Mouse (Mus musculus) spleen, adult 18-20 months (tissue): Measurements from ENCODE around the gene Apex2.
"Not testable (repeated sequence)": the region's sequence is repeated elsewhere in the genome, so short reads cannot be mapped to it uniquely, and the experiment has no call there.

ENCODE experiments used
- DNase-seq, 2 experiments: peaks; one replicate each; pipeline ENCODE4 v3.0.0; 2022; ENCODE audit warnings: mixed read lengths in 2 of 2

Apex2 gene

GRCm38 (mm10) chrX:150589696-150590095, at the start of gene Apex2:
Apex2 (minus strand) TSS chrX:150589868.
- DNase-seq, result no peak

DNA sequence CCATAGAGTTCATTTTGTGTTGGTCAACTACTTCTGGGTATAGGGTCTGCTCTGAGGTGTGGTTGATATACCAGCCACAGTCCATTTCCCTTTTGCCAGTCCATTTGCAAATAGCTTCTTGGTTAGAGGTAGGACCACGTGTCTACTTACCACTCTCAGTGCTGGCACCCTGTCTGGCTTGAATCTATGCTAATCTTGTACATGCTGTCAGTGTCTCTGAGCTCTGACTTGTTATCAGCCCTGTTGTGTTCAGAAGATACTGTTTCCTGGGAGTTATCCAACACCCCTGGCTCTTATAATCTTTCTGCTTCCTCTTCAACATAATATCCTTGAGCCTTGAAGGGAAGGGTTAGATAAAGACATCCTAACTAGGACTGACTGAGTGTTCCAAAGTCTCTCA, 46.8 kb upstream of the Apex2 start:
- no peak for DNase-seq

GRCm38 (mm10) chrX:150598882-150599281, 9.2 kb upstream of the Apex2 start:
- DNase-seq, result no peak

DNA sequence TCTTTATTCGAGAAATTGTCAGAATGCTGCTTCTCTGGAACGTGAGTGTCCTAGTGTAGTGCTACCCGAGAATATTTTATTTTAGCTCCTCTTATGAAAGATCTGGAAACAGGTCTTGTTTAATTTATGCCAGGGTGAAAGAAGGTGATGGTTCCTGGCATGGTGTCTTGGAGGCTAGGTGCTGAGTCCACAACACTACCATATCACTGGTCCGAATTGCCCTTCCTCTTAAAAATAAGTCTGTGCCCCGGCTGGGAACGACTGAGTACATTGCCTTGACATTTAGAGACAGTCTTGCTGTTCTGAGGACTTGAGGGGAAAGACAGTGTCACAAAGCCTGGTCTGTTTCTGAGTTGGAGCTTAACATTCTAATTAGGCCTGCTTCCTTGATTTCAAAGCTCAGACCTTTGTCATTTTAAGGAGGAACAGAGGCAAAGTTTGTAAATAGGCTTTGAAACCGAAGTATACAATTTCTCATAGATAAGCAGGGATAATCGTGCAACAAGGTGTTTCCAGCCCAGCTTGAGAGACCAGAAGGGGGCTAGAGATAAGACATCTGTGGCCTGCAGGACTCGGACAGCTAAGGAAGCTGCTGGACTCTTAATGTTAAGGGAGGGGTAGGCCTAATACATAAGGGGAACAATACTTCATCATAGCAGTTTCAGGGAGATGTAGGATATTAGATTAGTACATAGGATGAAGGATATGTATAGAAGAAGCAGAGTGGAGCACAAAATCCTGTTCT, 5.5 kb upstream of the Apex2 start:
- DNase-seq, result no peak

DNA sequence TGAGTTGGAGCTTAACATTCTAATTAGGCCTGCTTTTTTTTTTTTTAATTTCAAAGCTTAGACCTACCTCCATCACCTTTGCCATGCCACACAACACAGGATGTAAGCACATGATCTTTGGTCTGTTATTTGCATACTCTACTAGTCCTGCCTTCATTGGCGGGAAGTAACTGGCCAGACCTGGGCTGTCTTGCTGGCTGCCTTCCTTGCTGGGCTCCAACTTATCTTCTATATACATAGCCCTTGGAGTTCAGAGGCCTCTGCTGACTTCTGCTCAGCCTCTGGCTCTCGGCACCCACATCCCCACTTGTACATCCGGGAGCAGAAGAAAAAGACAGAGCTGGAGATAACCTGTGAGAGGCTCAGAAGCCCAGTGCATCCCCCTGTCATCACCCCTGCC, 4.5 kb upstream of the Apex2 start:
- DNase-seq, result no peak

DNA sequence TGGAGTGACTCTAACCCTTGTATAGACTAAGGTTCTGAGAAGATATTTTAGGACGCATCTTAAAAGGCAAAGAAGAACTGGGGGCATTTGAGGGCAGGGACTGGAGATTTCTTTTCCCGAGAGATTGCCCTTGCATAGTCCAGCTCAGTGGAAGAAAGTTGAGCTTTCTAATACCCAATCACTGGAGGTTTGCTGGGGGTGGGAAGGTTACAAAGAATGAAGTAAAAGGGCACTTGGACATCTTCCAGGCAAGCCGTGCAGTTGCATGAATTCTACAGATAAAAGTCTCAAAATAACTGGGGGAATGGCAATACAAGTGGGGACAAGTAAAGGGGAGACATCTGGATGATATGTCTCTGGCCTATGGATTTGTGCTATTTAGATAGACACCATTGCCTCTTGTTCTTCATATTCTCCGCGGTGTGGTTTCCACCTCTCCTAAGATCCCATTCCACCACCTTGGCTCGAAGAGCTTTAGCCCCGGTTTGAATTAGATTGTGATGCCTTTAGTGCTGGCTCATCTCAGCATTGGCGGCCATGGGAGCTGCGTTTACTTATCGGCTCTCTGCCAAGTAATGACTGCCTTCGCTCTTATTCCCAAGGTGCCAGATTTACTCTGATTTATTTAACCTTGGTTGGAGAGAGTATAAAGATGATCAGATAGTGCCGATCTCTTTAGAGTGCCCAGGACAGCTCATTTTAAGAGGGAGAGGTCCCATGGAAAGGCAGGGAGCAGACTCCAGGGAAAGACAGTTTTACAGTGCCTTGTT, 3.8 kb upstream of the Apex2 start:
- no peak for DNase-seq

GRCm38 (mm10) chrX:150588023-150588764, 1.5 kb downstream of the Apex2 start, which contains the start of gene Pfkfb1:
Pfkfb1 (plus strand) TSS chrX:150588229.
- peak; percentile 63 to 65 for DNase-seq

DNA sequence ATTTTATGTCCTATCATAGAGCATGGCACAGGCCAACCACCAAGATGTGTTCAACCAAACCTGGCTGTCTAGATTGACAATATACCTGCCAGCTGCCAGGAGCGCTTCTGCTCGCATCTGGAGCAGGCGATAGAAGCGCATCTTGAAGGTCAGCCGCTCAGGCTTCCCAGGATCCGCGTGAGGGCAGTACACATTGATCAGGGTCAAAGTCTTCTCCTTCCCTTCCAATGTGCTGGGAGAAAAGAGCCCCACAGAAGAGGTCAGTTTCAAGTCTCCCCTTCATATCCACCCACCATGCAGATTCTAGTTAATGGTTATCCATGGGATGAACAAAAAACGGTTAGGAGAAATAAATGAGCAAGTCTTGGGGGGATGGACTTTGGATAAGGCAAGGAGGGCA, 4.6 kb downstream of the Apex2 start:
- DNase-seq, result no peak

DNA sequence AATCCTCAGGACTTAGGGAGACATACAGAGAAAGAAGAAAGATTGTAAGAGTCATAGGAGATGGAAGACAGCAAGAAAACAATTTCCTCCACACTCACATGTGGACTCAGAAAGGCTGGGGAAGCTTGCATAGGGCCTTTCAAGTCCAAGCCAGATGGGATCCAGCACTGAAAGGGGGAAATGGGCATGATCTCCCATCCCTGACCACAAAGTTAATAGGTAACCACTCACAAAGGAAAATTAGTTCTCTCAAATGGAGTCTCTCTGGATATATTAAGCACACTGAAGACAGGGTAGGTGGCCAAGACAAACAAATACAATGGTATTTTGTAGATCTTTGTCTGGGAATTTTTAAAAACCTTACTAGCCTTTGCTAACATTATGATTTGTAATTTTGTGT, 7.7 kb downstream of the Apex2 start:
- no peak for DNase-seq

DNA sequence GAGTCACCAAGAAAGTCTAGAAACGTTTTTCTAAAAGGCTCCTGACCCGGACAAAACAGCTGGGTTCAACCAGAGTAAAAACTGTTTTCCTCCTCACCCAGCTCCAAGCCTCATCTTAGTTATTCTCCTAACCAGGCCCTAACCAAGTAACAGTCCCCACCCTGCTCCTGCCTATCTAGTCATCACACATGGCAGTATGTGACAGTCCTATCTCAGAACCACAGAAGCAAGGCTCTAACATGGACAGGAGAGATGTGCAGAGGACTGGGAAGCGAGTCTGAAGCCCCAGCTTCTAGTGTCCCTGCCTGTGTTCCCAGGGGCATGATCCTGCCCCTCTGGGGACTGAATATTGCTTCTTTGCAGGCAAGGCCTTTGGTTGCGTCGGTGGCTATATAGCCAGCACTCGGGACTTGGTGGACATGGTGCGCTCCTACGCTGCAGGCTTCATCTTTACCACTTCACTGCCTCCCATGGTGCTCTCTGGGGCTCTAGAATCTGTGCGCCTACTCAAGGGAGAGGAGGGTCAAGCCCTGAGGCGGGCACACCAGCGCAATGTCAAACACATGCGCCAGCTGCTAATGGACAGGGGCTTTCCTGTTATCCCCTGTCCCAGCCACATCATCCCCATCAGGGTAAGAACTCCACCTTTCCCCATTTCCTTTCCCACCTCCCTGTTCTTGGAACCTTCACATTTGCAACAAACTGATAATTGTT, 24.9 kb downstream of the Apex2 start:
- DNase-seq, result no peak

DNA sequence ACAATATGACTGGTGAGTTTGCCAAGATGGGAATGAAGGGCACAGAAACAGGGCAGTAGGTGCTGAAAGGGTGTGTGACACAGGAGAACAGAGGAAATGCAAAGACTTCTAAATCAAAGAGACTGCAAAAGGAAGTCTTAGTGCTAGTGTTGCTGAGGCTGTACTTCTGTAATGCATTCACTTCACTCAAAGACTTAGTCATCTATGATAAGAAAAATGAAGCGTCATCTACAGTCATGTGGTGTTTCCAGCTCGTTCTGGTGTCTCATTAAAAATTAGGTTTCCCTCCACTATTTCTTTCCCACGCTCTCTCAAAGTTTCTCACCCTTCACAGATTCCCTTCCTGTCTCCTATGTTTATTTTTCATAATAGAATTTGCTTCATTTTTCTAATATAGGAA, 35.6 kb downstream of the Apex2 start:
- no peak for DNase-seq

GRCm38 (mm10) chrX:150551986-150552385, 37.7 kb downstream of the Apex2 start:
- DNase-seq, result no peak

- DNase-seq, result no peak
Measured at GRCm38 (mm10) chrX:150549639-150550038, 40.0 kb downstream of the Apex2 start.

GRCm38 (mm10) chrX:150547239-150547638, 42.4 kb downstream of the Apex2 start, which contains the start of gene Alas2:
Alas2 (plus strand) TSS chrX:150547375.
- DNase-seq, result no peak

DNA sequence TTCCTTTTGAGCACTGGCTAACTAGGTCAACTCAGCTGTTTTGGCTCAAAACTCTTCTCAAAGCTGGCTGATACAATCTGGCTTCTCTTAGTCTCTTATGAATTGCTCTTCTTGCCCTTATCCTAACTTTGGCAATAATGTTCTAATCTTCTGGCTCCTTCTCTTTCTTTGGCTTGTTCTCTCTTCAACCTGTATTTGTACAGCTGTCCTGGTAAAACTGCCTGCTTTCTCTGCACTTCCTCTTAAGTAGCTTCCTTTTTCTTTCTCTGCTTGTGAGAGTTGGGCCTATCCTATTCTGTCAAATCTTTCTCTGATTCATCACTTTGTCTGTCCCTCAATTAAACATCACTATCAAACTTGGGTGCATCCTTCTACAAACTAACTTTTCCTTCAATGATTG, 48.0 kb downstream of the Apex2 start:
- no peak for DNase-seq

DNA sequence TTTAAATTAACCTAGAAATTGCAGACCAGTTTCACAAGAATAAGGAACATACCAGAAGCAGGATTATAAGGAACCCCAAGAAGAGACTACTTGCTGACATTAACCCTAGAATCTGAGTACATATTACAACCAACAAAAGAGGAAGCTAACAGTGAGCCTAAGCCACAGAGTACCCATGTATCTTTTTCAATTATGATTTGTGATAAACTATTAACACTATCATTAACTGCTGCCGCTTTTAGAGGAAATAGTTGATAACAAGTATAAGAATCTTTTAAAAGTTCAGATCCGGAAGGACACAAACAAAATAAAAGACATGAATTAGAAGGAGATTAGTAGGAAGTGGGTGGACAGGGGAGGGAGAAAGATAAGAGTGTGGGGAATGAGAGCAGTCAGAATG, 49.6 kb downstream of the Apex2 start:
- no peak for DNase-seq

- no peak for DNase-seq
Measured at GRCm38 (mm10) chrX:150516477-150516876, 73.2 kb downstream of the Apex2 start.

GRCm38 (mm10) chrX:150516015-150516414, 73.7 kb downstream of the Apex2 start:
- no peak for DNase-seq

DNA sequence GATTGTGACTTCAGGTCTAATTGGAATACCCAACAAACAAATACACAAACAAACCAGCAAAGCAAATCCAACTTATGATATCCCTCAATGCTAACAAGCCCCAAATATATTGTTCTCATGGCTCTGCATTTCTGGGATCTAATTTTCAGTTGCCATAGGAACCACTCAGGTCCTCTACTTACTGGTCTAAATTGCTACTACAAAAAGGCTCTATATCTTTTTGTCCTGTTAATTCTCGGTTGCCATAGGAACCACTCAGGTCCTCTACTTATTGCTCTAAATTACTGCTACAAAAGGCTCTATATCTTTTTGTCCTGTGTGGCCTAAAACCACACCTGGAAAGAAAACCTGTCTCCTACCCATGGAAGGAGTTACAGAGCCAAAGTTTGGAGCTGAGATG, 75.5 kb downstream of the Apex2 start:
- no peak for DNase-seq

- DNase-seq, result no peak
Measured at GRCm38 (mm10) chrX:150511274-150511673, 78.4 kb downstream of the Apex2 start.

- DNase-seq, result no peak
Measured at GRCm38 (mm10) chrX:150510631-150511030, 79.0 kb downstream of the Apex2 start.

GRCm38 (mm10) chrX:150508696-150509095, 81.0 kb downstream of the Apex2 start:
- no peak for DNase-seq

- DNase-seq, result not testable (repeated sequence)
Measured at GRCm38 (mm10) chrX:150487811-150488210, 101.9 kb downstream of the Apex2 start.
